Comparison of ENCODE assay signal across 9 mouse cellular contexts in genomic region chr2:165832720-165833119, GRCm38 (mm10).
A peak's percentile ranks its signal among the peaks of the same experiment; 100 is the strongest.
DNase-seq lines count a peak whose midpoint lies in the region; ATAC-seq and TF ChIP-seq lines count a peak whose summit lies in the region.
"Had no signal": no experiment of that assay in that cellular context is flagged by ENCODE, and none has a peak within 500 bp of the region (broad histone marks: within the 10 kb centered on the region; RNA-seq: fewer than 3 reads in every experiment).

No protein-coding gene starts in this region.

- no peak for DNase-seq in heart, postnatal 0 days (ENCODE audit: low spot score)
- DNase-seq in heart, adult 8-10 months (ENCODE audit: low spot score) = no peak
- no peak for DNase-seq in midbrain, embryonic 14.5 days
- DNase-seq in testis, postnatal 14 days (ENCODE audit: low spot score) = no peak
- DNase-seq in ovary, postnatal 14 days (ENCODE audit: low spot score) = no peak
- DNase-seq: cerebellum, adult 9-10 months had no signal

- no peak for ATAC-seq in heart, postnatal 0 days (ENCODE audit: insufficient read depth, low read depth)
- no peak for ATAC-seq in midbrain, embryonic 16.5 days
- no peak for ATAC-seq in midbrain, embryonic 14.5 days (ENCODE audit: low FRiP score, low TSS enrichment)
- no peak for ATAC-seq in limb, embryonic 15.5 days (ENCODE audit: insufficient number of reproducible peaks, low FRiP score, low TSS enrichment, low read depth)

- H3K9me3 ChIP-seq in heart, postnatal 0 days (replicated peaks; ENCODE audit: control insufficient read depth, low read length) = no peaks in the 10 kb centered on the region
- no peaks in the 10 kb centered on the region for H3K9me3 ChIP-seq in midbrain, embryonic 16.5 days (replicated peaks; ENCODE audit: control insufficient read depth, low read length, poor library complexity, severe bottlenecking)
- H3K9me3 ChIP-seq in midbrain, embryonic 14.5 days (ENCODE audit: control insufficient read depth, low read length) = no peaks in the 10 kb centered on the region
- H3K9me3 ChIP-seq in limb, embryonic 15.5 days = no peaks in the 10 kb centered on the region

- WGBS in heart, postnatal 0 days = 64% methylated on average over 9 of the region's 9 CpGs
- 88% methylated on average over 9 of the region's 9 CpGs for WGBS in midbrain, embryonic 16.5 days
- WGBS in midbrain, embryonic 14.5 days = 92% methylated on average over 9 of the region's 9 CpGs
- WGBS in limb, embryonic 15.5 days = 58% methylated on average over 9 of the region's 9 CpGs

- H3K4me3 ChIP-seq in heart, postnatal 0 days (ENCODE audit: low read depth, low read length) = no peak overlapping the region
- no peak overlapping the region for H3K4me3 ChIP-seq in midbrain, embryonic 16.5 days (ENCODE audit: low read depth, low read length)
- H3K4me3 ChIP-seq in midbrain, embryonic 14.5 days (replicated peaks; ENCODE audit: low read depth, low read length) = no peak overlapping the region
- no peak overlapping the region for H3K4me3 ChIP-seq in limb, embryonic 15.5 days

- peaks cover 69% of the 10 kb centered on the region for H3K36me3 ChIP-seq in heart, postnatal 0 days (replicated peaks; ENCODE audit: control insufficient read depth, insufficient read depth, low read length)
- H3K36me3 ChIP-seq in midbrain, embryonic 16.5 days (ENCODE audit: control insufficient read depth, insufficient read depth, low read length) = peaks cover 37% of the 10 kb centered on the region
- H3K36me3 ChIP-seq in midbrain, embryonic 14.5 days (ENCODE audit: control insufficient read depth, insufficient read depth, low read length) = peaks cover 82% of the 10 kb centered on the region
- H3K36me3 ChIP-seq in limb, embryonic 15.5 days = peaks cover 76% of the 10 kb centered on the region

- peak overlapping the region; percentile 66 for H3K27ac ChIP-seq in heart, postnatal 0 days (ENCODE audit: low read depth)
- H3K27ac ChIP-seq in midbrain, embryonic 16.5 days (ENCODE audit: low read length) = peak overlapping the region; percentile 60; the same call in 1 of the 2 replicates
- H3K27ac ChIP-seq in midbrain, embryonic 14.5 days (replicated peaks; ENCODE audit: low read depth, low read length) = no peak overlapping the region
- peak overlapping the region; percentile 78 for H3K27ac ChIP-seq in limb, embryonic 15.5 days
- H3K27ac ChIP-seq: liver, embryonic 14.5 days had no signal

- H3K4me2 ChIP-seq in heart, postnatal 0 days (ENCODE audit: low read depth, low read length) = no peak overlapping the region
- H3K4me2 ChIP-seq in midbrain, embryonic 16.5 days (ENCODE audit: low read length) = no peak overlapping the region
- H3K4me2 ChIP-seq in midbrain, embryonic 14.5 days (ENCODE audit: low read length) = no peak overlapping the region
- H3K4me2 ChIP-seq in limb, embryonic 15.5 days = no peak overlapping the region

- H3K9ac ChIP-seq in heart, postnatal 0 days (replicated peaks; ENCODE audit: low read depth, low read length) = no peak overlapping the region
- no peak overlapping the region for H3K9ac ChIP-seq in midbrain, embryonic 16.5 days (ENCODE audit: low read depth, low read length)
- no peak overlapping the region for H3K9ac ChIP-seq in midbrain, embryonic 14.5 days (replicated peaks; ENCODE audit: low read length)
- H3K9ac ChIP-seq in limb, embryonic 15.5 days = no peak overlapping the region
- H3K9ac ChIP-seq: liver, embryonic 14.5 days had no signal

- no peaks in the 10 kb centered on the region; the same call in 1 of the 2 replicates for H3K4me1 ChIP-seq in heart, postnatal 0 days (ENCODE audit: control insufficient read depth, insufficient read depth)
- no peaks in the 10 kb centered on the region for H3K4me1 ChIP-seq in midbrain, embryonic 16.5 days (ENCODE audit: control insufficient read depth, insufficient read depth, low read length)
- H3K4me1 ChIP-seq in midbrain, embryonic 14.5 days (ENCODE audit: control insufficient read depth, insufficient read depth, low read length) = peaks cover 2% of the 10 kb centered on the region; the same call in 1 of the 2 replicates
- peaks cover 24% of the 10 kb centered on the region for H3K4me1 ChIP-seq in limb, embryonic 15.5 days

- no peak for TF ChIP-seq EP300 in heart, postnatal 0 days (IDR thresholded peaks at IDR 0.05; ENCODE audit: low read depth)

- no peaks in the 10 kb centered on the region for H3K27me3 ChIP-seq in heart, postnatal 0 days (ENCODE audit: control insufficient read depth, insufficient read depth, low read length)
- no peaks in the 10 kb centered on the region for H3K27me3 ChIP-seq in midbrain, embryonic 16.5 days (ENCODE audit: control insufficient read depth, insufficient read depth, low read depth, low read length)
- H3K27me3 ChIP-seq in midbrain, embryonic 14.5 days (ENCODE audit: control insufficient read depth, insufficient read depth, low read length) = no peaks in the 10 kb centered on the region
- no peaks in the 10 kb centered on the region for H3K27me3 ChIP-seq in limb, embryonic 15.5 days

- TF ChIP-seq CTCF in heart, postnatal 0 days (IDR thresholded peaks at IDR 0.05; ENCODE audit: low read depth) = no peak
